Mouse (Mus musculus) erythroblast, embryonic 14.5 days (primary cell): ENCODE results near the gene Ppp1r12b. TPM values are rescaled to one million over a fixed set of nuclear protein-coding genes. Genes with fewer than 3 reads are reported as not detected.

Experiments
- H3K27me3 ChIP-seq: 2 replicates; pipeline ENCODE4 v1.6.1; 2012; ENCODE audit warnings: inconsistent platforms; ENCODE audit not compliant: control insufficient read depth
- H3K36me3 ChIP-seq: 2 replicates; pipeline ENCODE4 v1.6.1; 2012; ENCODE audit warnings: mild to moderate bottlenecking, inconsistent platforms; ENCODE audit not compliant: control insufficient read depth
- H3K4me1 ChIP-seq: 2 replicates; pipeline ENCODE4 v1.6.1; 2012; ENCODE audit warnings: inconsistent platforms; ENCODE audit not compliant: control insufficient read depth
- H3K4me3 ChIP-seq: replicated peaks from 2 replicates; pipeline ENCODE3; 2012; ENCODE audit warnings: moderate library complexity, mild to moderate bottlenecking, inconsistent platforms
- H3K9me3 ChIP-seq: 2 replicates; pipeline ENCODE4 v1.6.1; 2012; ENCODE audit warnings: low read length, inconsistent platforms, mixed read lengths; ENCODE audit not compliant: control insufficient read depth
- GATA1 ChIP-seq: IDR thresholded peaks from 2 replicates; pipeline ENCODE4 v1.6.1; 2012; ENCODE audit warnings: low read length, inconsistent platforms, mixed read lengths
- TAL1 ChIP-seq: IDR thresholded peaks from 3 replicates; pipeline ENCODE4 v1.6.1; 2012; ENCODE audit warnings: low read length, inconsistent platforms, mixed read lengths
- polyA plus RNA-seq: library from polyadenylated mRNA; stranded (reverse); fragments of >175 nt; gene quantifications from 2 replicates; pipeline ENCODE4 v1.2.3, GENCODE M21; 2012

The Ppp1r12b gene
- polyA plus RNA-seq, 1 experiment: 0.11 TPM

- Histone ChIP-seq H3K4me3 (no peak overlapping the region), H3K4me1 (no peaks in the 10 kb centered on the region), H3K36me3 (peaks cover 9% of the 10 kb centered on the region), H3K9me3 (no peaks in the 10 kb centered on the region), H3K27me3 (no peaks in the 10 kb centered on the region)
- TF ChIP-seq TAL1: no peak
- no peak for TF ChIP-seq GATA1
These were observed 178.4 kb downstream of the Ppp1r12b start for GRCm38 (mm10) chr1:134777201-134777885.

GRCm38 (mm10) chr1:134775631-134776030, 180.1 kb downstream of the Ppp1r12b start:
- Histone ChIP-seq H3K9me3 (no peaks in the 10 kb centered on the region), H3K4me3 (no peak overlapping the region), H3K36me3 (peaks cover 9% of the 10 kb centered on the region), H3K4me1 (no peaks in the 10 kb centered on the region), H3K27me3 (no peaks in the 10 kb centered on the region)
- TF ChIP-seq GATA1 (no peak), TAL1 (no peak)

- TF ChIP-seq TAL1 (no peak), GATA1 (no peak)
- Histone ChIP-seq H3K27me3 (no peaks in the 10 kb centered on the region), H3K9me3 (no peaks in the 10 kb centered on the region), H3K4me1 (no peaks in the 10 kb centered on the region), H3K4me3 (no peak overlapping the region), H3K36me3 (peaks cover 9% of the 10 kb centered on the region)
These were observed 180.9 kb downstream of the Ppp1r12b start for GRCm38 (mm10) chr1:134774728-134775287.

DNA sequence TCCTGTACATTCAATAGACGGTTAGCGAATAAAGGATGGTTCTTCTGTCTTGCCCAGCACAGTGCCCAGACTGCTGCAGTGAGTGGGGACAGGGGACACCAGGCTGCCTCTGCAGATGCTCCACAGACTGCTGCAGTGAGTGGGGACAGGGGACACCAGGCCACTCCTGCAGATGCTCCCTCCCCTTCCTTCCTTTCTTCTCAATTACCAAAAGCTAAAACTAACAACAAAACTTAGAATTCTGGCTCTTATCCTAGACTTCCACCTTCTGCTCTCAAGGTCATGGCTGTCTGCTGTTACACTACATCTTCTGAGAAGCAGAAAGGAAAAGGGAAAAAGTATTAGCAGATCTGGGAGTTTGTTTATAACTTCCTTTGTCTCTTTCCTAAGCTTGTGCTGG, 181.5 kb downstream of the Ppp1r12b start:
- no peaks in the 10 kb centered on the region for H3K9me3 ChIP-seq
- H3K36me3 ChIP-seq: peaks cover 9% of the 10 kb centered on the region
- no peaks in the 10 kb centered on the region for H3K4me1 ChIP-seq
- no peak overlapping the region for H3K4me3 ChIP-seq
- no peaks in the 10 kb centered on the region for H3K27me3 ChIP-seq
- no peak for TF ChIP-seq TAL1
- no peak for TF ChIP-seq GATA1

DNA sequence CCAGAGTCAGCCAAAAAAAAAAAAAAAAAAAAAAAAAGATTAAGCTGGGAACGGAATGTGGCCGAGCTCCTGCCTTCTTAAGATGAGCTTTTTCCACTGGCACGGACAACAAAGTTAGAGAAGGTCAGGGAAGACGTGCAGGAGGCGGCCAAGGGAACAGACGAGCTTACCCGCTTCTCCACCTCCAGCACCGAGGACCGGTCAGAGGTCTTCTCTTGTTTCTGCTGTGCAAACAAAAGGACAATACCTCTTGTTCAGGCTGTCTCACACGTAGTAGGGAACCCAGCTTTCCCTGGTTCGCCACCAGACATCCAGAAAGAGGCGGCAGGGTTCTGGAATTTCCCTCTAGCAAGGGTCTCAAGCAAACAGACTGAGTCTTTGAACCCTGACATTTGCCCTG, 182.5 kb downstream of the Ppp1r12b start:
- no peaks in the 10 kb centered on the region for H3K4me1 ChIP-seq
- H3K9me3 ChIP-seq: no peaks in the 10 kb centered on the region
- H3K4me3 ChIP-seq: no peak overlapping the region
- no peaks in the 10 kb centered on the region for H3K27me3 ChIP-seq
- peaks cover 11% of the 10 kb centered on the region for H3K36me3 ChIP-seq
- TF ChIP-seq GATA1 (no peak), TAL1 (no peak)

GRCm38 (mm10) chr1:134772821-134773220, 182.9 kb downstream of the Ppp1r12b start:
- Histone ChIP-seq H3K36me3 (peaks cover 11% of the 10 kb centered on the region), H3K9me3 (no peaks in the 10 kb centered on the region), H3K4me1 (no peaks in the 10 kb centered on the region), H3K27me3 (no peaks in the 10 kb centered on the region), H3K4me3 (no peak overlapping the region)
- TF ChIP-seq TAL1: no peak
- TF ChIP-seq GATA1: no peak

- Histone ChIP-seq H3K4me1 (no peaks in the 10 kb centered on the region), H3K36me3 (peaks cover 18% of the 10 kb centered on the region), H3K9me3 (no peaks in the 10 kb centered on the region), H3K4me3 (no peak overlapping the region), H3K27me3 (no peaks in the 10 kb centered on the region)
- TF ChIP-seq TAL1 (no peak), GATA1 (no peak)
These were observed 183.7 kb downstream of the Ppp1r12b start for GRCm38 (mm10) chr1:134771999-134772398.

GRCm38 (mm10) chr1:134771353-134771752, 184.4 kb downstream of the Ppp1r12b start:
- Histone ChIP-seq H3K4me1 (no peaks in the 10 kb centered on the region), H3K27me3 (no peaks in the 10 kb centered on the region), H3K4me3 (no peak overlapping the region), H3K9me3 (no peaks in the 10 kb centered on the region), H3K36me3 (peaks cover 18% of the 10 kb centered on the region)
- no peak for TF ChIP-seq GATA1
- no peak for TF ChIP-seq TAL1

- TF ChIP-seq TAL1 (no peak), GATA1 (no peak)
- Histone ChIP-seq H3K36me3 (peaks cover 13% of the 10 kb centered on the region), H3K9me3 (no peaks in the 10 kb centered on the region), H3K4me3 (no peak overlapping the region), H3K4me1 (no peaks in the 10 kb centered on the region), H3K27me3 (no peaks in the 10 kb centered on the region)
These were observed 185.4 kb downstream of the Ppp1r12b start for GRCm38 (mm10) chr1:134770312-134770711.

- peaks cover 9% of the 10 kb centered on the region for H3K36me3 ChIP-seq
- no peaks in the 10 kb centered on the region for H3K27me3 ChIP-seq
- H3K9me3 ChIP-seq: no peaks in the 10 kb centered on the region
- H3K4me1 ChIP-seq: peaks cover 2% of the 10 kb centered on the region; the same call in 1 of the 2 replicates
- no peak overlapping the region for H3K4me3 ChIP-seq
- TF ChIP-seq GATA1: no peak
- no peak for TF ChIP-seq TAL1
These were observed 189.3 kb downstream of the Ppp1r12b start for GRCm38 (mm10) chr1:134766448-134766847.
